Mouse (Mus musculus) layer of hippocampus, adult 18-20 months (tissue): ENCODE results near the gene Stim1. TPM values are rescaled to one million over a fixed set of nuclear protein-coding genes. Genes with fewer than 3 reads are reported as not detected.
"Not testable (repeated sequence)": the region's sequence is repeated elsewhere in the genome, so short reads cannot be mapped to it uniquely, and the experiment has no call there.

Experiments used
- DNase-seq, 2 experiments: peaks; one replicate each; pipeline ENCODE4 v3.0.0; 2022; ENCODE audit warnings: low spot score in 2 of 2
- total RNA-seq, 2 experiments: library from RNA; stranded (reverse); gene quantifications; 2 replicates each; pipeline ENCODE4 v1.2.3; 2021

Gene Stim1
- total RNA-seq, 2 experiments from 2014 or later = 66.7 to 71.6 TPM

- DNase-seq = no peak
These were observed 18.8 kb upstream of the Stim1 start for GRCm38 (mm10) chr7:102248691-102249404.

- DNase-seq = no peak
These were observed 18.1 kb upstream of the Stim1 start for GRCm38 (mm10) chr7:102249531-102249895.

DNA sequence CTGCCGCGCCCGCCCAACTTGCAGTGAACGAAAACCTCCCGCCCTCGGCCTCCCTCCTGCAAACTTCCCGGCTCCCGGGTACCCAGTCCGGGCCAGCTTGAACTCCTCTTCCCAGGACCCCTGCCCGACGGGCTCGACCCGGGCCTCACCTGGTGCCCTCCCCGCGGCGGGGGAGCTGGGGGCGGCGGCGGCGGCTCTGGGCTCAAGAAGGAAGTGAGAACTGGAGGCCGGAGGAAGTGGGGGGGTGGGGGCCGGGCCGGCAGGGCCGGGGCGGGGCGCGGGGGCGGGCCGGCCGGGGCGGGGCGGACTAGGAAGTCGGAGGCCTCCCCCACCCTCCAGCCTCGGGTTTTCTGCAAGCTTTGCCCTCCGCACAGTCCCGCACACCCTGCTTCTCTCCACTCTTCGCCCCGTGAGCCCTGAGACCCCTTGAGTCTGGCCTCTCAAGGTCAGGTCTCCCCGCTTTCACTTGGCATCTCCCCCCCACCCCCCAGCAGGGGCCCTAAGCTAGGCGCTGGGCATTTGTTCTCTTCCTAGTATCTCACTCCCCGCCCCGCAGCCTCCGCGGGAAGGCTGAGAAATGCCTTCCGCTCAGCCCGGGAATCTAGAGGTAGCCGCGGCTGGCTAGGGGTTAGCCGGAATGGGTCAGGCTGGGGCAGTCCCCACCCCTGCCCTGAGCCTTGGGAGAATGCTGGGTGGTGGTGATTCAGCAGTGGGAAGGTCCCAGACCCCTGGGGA lies 17.5 kb upstream of the Stim1 start:
- DNase-seq = peak in 1 of 2 experiments; percentile 41

- DNase-seq = peak; percentile 66 to 91
These were observed 16.9 kb upstream of the Stim1 start for GRCm38 (mm10) chr7:102250631-102251214.

GRCm38 (mm10) chr7:102253631-102254030 lies 14.0 kb upstream of the Stim1 start:
- no peak for DNase-seq

- DNase-seq = no peak
These were observed 11.7 kb upstream of the Stim1 start, which contains the start of gene Rhog for GRCm38 (mm10) chr7:102255954-102256353. TSS of gene Rhog (minus strand) at chr7:102256054.

GRCm38 (mm10) chr7:102256636-102257035 lies 11.0 kb upstream of the Stim1 start:
- DNase-seq = no peak

DNA sequence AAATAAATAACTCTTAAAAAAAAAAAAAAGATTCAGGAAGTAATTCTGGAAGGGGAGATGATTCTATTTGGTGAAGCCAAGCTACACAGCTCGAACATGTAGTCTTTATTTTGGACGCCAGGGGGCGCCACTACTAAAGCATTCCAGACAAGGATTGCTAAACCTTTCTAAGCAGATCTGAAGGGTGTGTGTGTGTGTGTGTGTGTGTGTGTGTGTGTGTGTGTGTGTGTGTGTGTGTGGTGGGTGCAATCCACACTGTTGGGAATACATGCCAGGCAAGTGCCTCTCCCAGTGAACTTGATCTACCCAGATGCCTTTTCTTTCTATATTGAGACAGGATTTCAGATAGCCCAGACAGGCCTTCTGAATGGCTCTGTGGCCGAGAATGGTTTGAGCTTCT lies 9.4 kb upstream of the Stim1 start:
- DNase-seq = peak; percentile 64 to 87

DNA sequence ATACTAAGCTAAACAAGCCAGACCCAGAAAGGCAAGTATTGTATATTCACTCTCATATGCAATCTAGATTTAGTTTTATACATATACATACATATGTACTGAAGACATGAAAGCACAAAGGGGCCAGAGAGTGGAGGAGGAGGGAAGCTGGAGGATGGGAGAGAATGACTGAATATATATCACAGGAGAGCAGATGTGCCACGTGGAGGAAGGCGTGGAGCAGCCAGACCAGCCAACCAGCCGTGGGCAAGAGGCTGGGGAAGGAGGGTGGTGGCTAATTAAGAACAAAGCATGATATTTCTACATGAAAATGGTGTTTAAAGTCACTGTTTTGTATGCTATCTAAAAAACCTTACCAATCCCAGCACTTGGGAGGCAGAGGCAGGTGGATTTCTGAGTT lies 8.9 kb upstream of the Stim1 start:
- DNase-seq = no peak

DNA sequence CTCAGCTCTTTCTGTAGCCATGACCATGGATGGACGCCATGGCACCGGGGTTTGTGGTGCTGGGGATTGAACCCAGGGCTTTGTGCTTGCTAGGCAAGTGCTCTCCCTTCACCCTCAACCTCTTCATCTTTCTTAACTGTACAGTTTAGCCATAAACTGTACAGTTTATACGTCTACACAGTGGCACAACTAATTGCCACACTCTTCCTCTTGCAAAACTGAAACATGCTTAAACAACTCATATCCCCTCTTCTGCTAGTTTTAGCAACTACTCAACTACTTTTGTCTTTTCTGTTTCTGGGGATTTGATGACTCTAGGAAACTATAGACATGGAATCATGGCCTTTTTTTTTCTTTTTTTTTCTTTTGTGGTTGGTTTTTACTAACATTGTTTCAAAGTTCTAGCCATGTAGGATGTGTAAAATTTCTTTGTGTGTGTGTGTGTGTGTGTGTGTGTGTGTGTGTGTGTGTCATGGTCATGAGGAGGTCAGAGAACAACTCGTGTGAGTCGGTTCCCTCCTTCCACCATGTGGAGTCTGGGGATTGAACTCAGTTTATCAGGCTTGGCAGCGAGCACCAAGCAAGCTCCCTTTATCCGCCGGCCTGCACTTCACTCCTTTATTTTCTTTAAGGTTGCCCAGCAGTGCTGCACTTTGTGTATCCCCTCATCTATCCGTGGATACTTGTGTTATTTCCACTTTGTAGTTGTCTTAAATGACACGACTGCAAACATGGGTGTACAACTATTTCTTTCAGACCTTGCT lies 7.7 kb upstream of the Stim1 start:
- no peak for DNase-seq

- DNase-seq = no peak
These were observed 7.1 kb upstream of the Stim1 start for GRCm38 (mm10) chr7:102260518-102260917.

GRCm38 (mm10) chr7:102263020-102263419 lies 4.6 kb upstream of the Stim1 start:
- no peak for DNase-seq

GRCm38 (mm10) chr7:102266021-102266400 lies 1.6 kb upstream of the Stim1 start:
- not testable (repeated sequence) for DNase-seq

DNA sequence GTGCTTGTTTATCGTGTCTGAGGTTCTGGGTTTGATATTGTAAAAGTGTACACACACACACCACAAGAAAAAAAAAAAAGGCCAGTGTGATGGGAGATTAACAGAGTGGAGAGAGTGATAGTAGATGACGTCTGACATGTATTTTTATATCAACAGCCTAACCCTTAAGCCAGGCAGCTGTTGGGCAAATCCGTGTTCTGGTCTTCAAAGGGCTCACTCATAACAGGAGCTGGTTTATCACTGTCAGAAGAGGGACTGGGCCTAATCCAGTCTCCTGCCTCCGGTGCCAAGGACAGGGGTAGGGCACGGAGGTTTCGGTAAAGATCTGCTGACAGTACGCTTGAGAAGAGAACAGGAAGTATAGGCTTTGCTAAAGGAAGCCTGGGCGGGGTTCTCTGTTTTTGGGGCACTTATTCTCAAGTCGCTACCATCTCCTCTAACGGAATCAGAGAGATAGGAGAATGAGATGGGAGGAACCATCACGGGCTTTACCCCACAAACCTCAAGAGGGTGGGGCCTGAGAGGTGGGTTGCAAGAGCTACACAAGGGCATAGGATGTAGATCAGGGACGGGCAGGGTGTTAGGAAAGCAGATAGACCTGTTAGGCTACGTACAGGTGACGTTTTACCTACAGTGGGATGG lies 1.1 kb upstream of the Stim1 start:
- DNase-seq = no peak

- DNase-seq = peak; percentile 91 to 96
These were observed 460 bp upstream of the Stim1 start for GRCm38 (mm10) chr7:102267113-102267579.

DNA sequence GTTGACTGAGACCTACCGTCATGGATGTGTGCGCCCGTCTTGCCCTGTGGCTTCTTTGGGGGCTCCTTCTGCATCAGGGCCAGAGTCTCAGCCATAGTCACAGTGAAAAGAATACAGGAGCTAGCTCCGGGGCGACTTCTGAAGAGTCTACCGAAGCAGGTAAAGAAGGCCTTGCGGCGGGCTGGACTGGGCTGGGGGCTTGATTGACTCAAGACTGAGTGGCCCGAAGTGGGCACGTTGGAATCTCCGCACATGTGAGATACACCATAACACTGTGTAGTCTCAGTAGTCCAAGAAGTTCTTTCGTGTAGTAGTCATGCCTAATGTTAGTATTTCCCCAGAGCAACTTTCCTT lies 766 bp downstream of the Stim1 start:
- no peak for DNase-seq

- no peak for DNase-seq
These were observed 4.9 kb downstream of the Stim1 start for GRCm38 (mm10) chr7:102272422-102272948.

GRCm38 (mm10) chr7:102281403-102281802 lies 13.8 kb downstream of the Stim1 start:
- no peak for DNase-seq

GRCm38 (mm10) chr7:102282261-102282660 lies 14.7 kb downstream of the Stim1 start:
- peak in 1 of 2 experiments; percentile 11 for DNase-seq

GRCm38 (mm10) chr7:102289466-102289865 lies 21.9 kb downstream of the Stim1 start:
- no peak for DNase-seq

- no peak for DNase-seq
These were observed 24.6 kb downstream of the Stim1 start for GRCm38 (mm10) chr7:102292228-102292627.
